Mouse (Mus musculus) heart, embryonic 16.5 days (tissue): Measurements from ENCODE around the gene Rtp2. TPM values are rescaled to one million over a fixed set of nuclear protein-coding genes. Genes with fewer than 3 reads are reported as not detected.

Experiments
- ATAC-seq: fragments of 200-750 bp; cut with Nextera tagmentation; replicated peaks from 2 replicates; pipeline ENCODE4 v1.8.0; 2017; ENCODE audit warnings: moderate number of reproducible peaks; ENCODE audit not compliant: insufficient read depth, low FRiP score; ENCODE audit errors: extremely low read depth
- H3K27ac ChIP-seq: fragments of 300-500 bp; sonication (generic); 2 replicates; pipeline ENCODE4 v1.5.1; 2014; ENCODE audit warnings: mild to moderate bottlenecking, low read length, control low read depth, moderate library complexity
- H3K27me3 ChIP-seq: fragments of 300-500 bp; sonication (generic); 2 replicates; pipeline ENCODE4 v1.6.1; 2014; ENCODE audit warnings: low read length, mixed read lengths; ENCODE audit not compliant: control insufficient read depth, insufficient read depth
- H3K36me3 ChIP-seq: fragments of 300-500 bp; sonication (generic); 2 replicates; pipeline ENCODE4 v1.6.1; 2014; ENCODE audit not compliant: control insufficient read depth, insufficient read depth
- H3K4me1 ChIP-seq: fragments of 300-500 bp; sonication (generic); 2 replicates; pipeline ENCODE4 v1.6.1; 2014; ENCODE audit warnings: low read length, mixed read lengths; ENCODE audit not compliant: control insufficient read depth, insufficient read depth
- H3K4me2 ChIP-seq: fragments of 300-500 bp; sonication (generic); 2 replicates; pipeline ENCODE4 v1.6.1; 2014; ENCODE audit warnings: low read depth, mild to moderate bottlenecking, control low read depth, low read length
- H3K4me3 ChIP-seq: fragments of 300-500 bp; sonication (generic); 2 replicates; pipeline ENCODE4 v1.5.1; 2014; ENCODE audit warnings: mild to moderate bottlenecking, control low read depth, low read length
- H3K9ac ChIP-seq: fragments of 300-500 bp; sonication (generic); 2 replicates; pipeline ENCODE4 v1.6.1; 2014; ENCODE audit warnings: low read length, control low read depth
- H3K9me3 ChIP-seq: fragments of 300-500 bp; sonication (generic); replicated peaks from 2 replicates; pipeline ENCODE4 v1.6.1; 2016; ENCODE audit warnings: low read length; ENCODE audit not compliant: control insufficient read depth
- WGBS: fragments of 180-500 bp; shearing (Covaris S2); extraction: QIAGEN DNeasy Blood & Tissue Kit; methylation state at CpG from one replicate; pipeline ENCODE4 v1.1.7; 2014; 5-methylcytosine and 5-hydroxymethylcytosine counted together
- polyA plus RNA-seq: library from polyadenylated mRNA; unstranded; fragments of >200 nt; fragmentation: Nextera tagmentation; extraction: Ambion mirVana; gene quantifications from 2 replicates; pipeline ENCODE4 v1.2.1, GENCODE M21; 2015

The Rtp2 gene
- polyA plus RNA-seq, 1 experiment from 2014 or later: not detected

DNA sequence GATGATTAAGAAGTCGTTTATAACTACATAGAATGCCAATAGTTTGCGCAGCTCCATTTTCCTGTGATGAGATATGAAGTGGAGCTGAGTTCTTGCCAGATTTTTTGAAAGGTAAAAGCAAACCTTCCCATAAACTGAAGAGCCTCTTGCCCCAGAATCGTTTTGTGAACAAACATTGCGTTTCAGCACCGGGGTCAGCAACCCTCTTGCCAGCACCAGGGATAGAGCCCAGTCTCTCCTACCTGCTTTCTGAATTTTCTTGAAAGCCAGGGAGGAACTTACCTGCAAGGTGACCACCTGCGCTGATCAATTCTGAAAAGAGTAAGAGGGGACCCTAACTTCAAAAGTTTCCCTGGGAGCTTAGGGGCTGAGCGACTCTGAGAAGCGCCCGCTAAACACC lies 42.0 kb downstream of the Rtp2 start:
- no peak overlapping the region for H3K27ac ChIP-seq
- H3K4me3 ChIP-seq: no peak overlapping the region
- no peaks in the 10 kb centered on the region for H3K36me3 ChIP-seq
- peaks cover 24% of the 10 kb centered on the region for H3K27me3 ChIP-seq
- ATAC-seq: no peak
- no peak overlapping the region for H3K4me2 ChIP-seq
- WGBS: 6% methylated on average over 9 of the region's 9 CpGs
- no peak overlapping the region for H3K9ac ChIP-seq
- H3K9me3 ChIP-seq: no peaks in the 10 kb centered on the region
- no peaks in the 10 kb centered on the region for H3K4me1 ChIP-seq

DNA sequence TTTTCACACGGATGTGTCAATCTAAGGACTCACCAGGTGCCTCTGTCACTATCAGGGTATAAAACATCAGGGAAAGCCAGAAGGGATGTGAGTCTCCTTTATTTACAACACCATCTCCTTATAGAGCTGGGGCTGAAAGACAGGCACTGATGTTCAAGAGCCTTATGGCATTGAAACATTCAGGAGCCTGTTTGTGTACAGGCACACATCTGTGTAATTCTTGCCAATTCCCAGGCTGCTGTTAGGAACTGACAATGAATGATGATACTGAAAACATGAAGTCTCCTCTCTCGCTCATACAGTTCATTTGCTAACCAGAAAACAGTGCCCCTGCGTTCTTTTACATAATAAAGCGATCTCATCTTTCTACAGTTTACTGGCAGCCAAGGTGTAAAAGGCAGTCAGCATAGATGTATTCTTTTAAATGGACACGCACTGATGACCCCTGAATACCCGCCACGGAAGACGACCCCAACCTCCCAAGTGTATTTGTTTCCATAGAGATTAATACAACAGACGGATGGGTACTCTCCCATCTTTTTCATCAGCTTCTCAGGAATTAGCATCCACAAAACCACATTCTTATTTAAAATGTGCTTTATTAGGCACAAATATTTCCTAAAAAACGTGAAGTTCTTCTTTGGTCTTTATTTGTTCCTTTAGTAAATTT lies 44.1 kb downstream of the Rtp2 start:
- H3K9ac ChIP-seq: no peak overlapping the region
- WGBS: 69% methylated on average over 10 of the region's 10 CpGs
- no peaks in the 10 kb centered on the region for H3K9me3 ChIP-seq
- no peak overlapping the region for H3K4me3 ChIP-seq
- ATAC-seq: no peak
- no peaks in the 10 kb centered on the region for H3K36me3 ChIP-seq
- peaks cover 24% of the 10 kb centered on the region for H3K27me3 ChIP-seq
- H3K4me2 ChIP-seq: no peak overlapping the region
- no peaks in the 10 kb centered on the region for H3K4me1 ChIP-seq
- H3K27ac ChIP-seq: no peak overlapping the region

DNA sequence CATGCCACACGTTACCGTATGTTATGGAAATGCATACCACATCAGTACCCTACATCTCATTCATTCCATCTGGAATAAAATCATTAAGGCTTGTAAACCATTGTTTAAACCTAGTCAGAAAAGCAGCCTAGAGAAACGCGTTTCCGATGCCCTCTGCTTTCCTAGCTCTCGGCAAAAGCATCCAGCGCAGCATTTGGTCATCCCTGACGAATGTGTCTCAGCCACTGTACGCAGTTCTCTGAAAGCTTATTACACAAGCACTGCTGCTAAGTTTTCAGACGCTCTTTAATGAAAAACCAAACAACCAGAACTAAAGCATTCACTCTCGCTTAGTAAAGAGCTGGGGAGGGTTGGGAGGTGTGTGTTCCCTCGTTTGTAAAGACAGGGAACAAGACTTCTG lies 47.1 kb downstream of the Rtp2 start:
- Histone ChIP-seq H3K4me3 (no peak overlapping the region), H3K36me3 (no peaks in the 10 kb centered on the region), H3K9me3 (no peaks in the 10 kb centered on the region), H3K27ac (no peak overlapping the region), H3K4me2 (no peak overlapping the region), H3K4me1 (no peaks in the 10 kb centered on the region), H3K27me3 (peaks cover 5% of the 10 kb centered on the region), H3K9ac (no peak overlapping the region)
- 77% methylated on average over 12 of the region's 12 CpGs for WGBS
- ATAC-seq: no peak

Other genes with a start within 250 kb of the Rtp2 start
- gene Sst, start 41.4 kb downstream of the Rtp2 start, polyA plus RNA-seq: not detected in 2 replicates
- not detected in 2 replicates for gene Gm37419, start 56.1 kb upstream of the Rtp2 start, polyA plus RNA-seq
- gene Bcl6, start 56.5 kb upstream of the Rtp2 start, polyA plus RNA-seq: 0.81 and 1.2 TPM in 2 replicates